Mouse (Mus musculus) megakaryocyte, embryonic 14.5 days (primary cell): ENCODE results near the gene Arnt2. TPM values are rescaled to one million over a fixed set of nuclear protein-coding genes. Genes with fewer than 3 reads are reported as not detected.

Experiments
- H3K27me3 ChIP-seq: replicated peaks from 2 replicates; pipeline ENCODE3; 2012; ENCODE audit warnings: inconsistent platforms
- H3K36me3 ChIP-seq: replicated peaks from 2 replicates; pipeline ENCODE3; 2012; ENCODE audit warnings: low read length, inconsistent platforms, mixed read lengths
- H3K4me1 ChIP-seq: 2 replicates; pipeline ENCODE4 v1.6.1; 2012; ENCODE audit warnings: inconsistent platforms
- H3K4me3 ChIP-seq: replicated peaks from 2 replicates; pipeline ENCODE3; 2012; ENCODE audit warnings: moderate library complexity, mild to moderate bottlenecking, inconsistent platforms
- H3K9me3 ChIP-seq: 2 replicates; pipeline ENCODE4 v1.6.1; 2012; ENCODE audit warnings: inconsistent platforms
- FLI1 ChIP-seq: IDR thresholded peaks from 2 replicates; pipeline ENCODE4 v1.6.1; 2012; ENCODE audit warnings: low read length, inconsistent platforms, mixed read lengths
- GATA1 ChIP-seq: IDR thresholded peaks from 3 replicates; pipeline ENCODE4 v1.6.1; 2012; ENCODE audit warnings: mixed read lengths, low read length, inconsistent platforms, borderline replicate concordance
- polyA plus RNA-seq: library from polyadenylated mRNA; stranded (reverse); fragments of >175 nt; gene quantifications from 2 replicates; pipeline ENCODE4 v1.2.3, GENCODE M21; 2012; ENCODE audit warnings: low replicate concordance; ENCODE audit not compliant: insufficient read depth

Arnt2 gene
- polyA plus RNA-seq, 1 experiment: not detected

- no peaks in the 10 kb centered on the region for H3K4me1 ChIP-seq
- no peaks in the 10 kb centered on the region for H3K9me3 ChIP-seq
- no peaks in the 10 kb centered on the region for H3K36me3 ChIP-seq
- H3K4me3 ChIP-seq: no peak overlapping the region
- peaks cover 6% of the 10 kb centered on the region for H3K27me3 ChIP-seq
- TF ChIP-seq FLI1 (no peak), GATA1 (no peak)
Measured at GRCm38 (mm10) chr7:84373691-84374090, 36.3 kb downstream of the Arnt2 start.

- Histone ChIP-seq H3K4me1 (no peaks in the 10 kb centered on the region), H3K36me3 (no peaks in the 10 kb centered on the region), H3K9me3 (no peaks in the 10 kb centered on the region), H3K27me3 (peaks cover 6% of the 10 kb centered on the region), H3K4me3 (no peak overlapping the region)
- TF ChIP-seq FLI1 (no peak), GATA1 (no peak)
Measured at GRCm38 (mm10) chr7:84372871-84373270, 37.1 kb downstream of the Arnt2 start.

GRCm38 (mm10) chr7:84372280-84372679 is 37.7 kb downstream of the Arnt2 start:
- Histone ChIP-seq H3K9me3 (no peaks in the 10 kb centered on the region), H3K27me3 (peaks cover 6% of the 10 kb centered on the region), H3K4me3 (no peak overlapping the region), H3K36me3 (no peaks in the 10 kb centered on the region), H3K4me1 (no peaks in the 10 kb centered on the region)
- TF ChIP-seq FLI1 (no peak), GATA1 (no peak)

GRCm38 (mm10) chr7:84370911-84371592 is 38.9 kb downstream of the Arnt2 start:
- no peak for TF ChIP-seq FLI1
- TF ChIP-seq GATA1: no peak
- no peaks in the 10 kb centered on the region for H3K9me3 ChIP-seq
- no peak overlapping the region for H3K4me3 ChIP-seq
- no peaks in the 10 kb centered on the region for H3K4me1 ChIP-seq
- peaks cover 6% of the 10 kb centered on the region for H3K27me3 ChIP-seq
- H3K36me3 ChIP-seq: no peaks in the 10 kb centered on the region

- TF ChIP-seq GATA1: no peak
- TF ChIP-seq FLI1: no peak
- Histone ChIP-seq H3K4me1 (peaks cover 6% of the 10 kb centered on the region; the same call in 1 of the 2 replicates), H3K9me3 (no peaks in the 10 kb centered on the region), H3K36me3 (no peaks in the 10 kb centered on the region), H3K4me3 (no peak overlapping the region), H3K27me3 (peaks cover 11% of the 10 kb centered on the region)
Measured at GRCm38 (mm10) chr7:84366251-84366650, 43.7 kb downstream of the Arnt2 start.

GRCm38 (mm10) chr7:84362711-84363110 is 47.3 kb downstream of the Arnt2 start:
- Histone ChIP-seq H3K4me1 (peaks cover 6% of the 10 kb centered on the region), H3K36me3 (no peaks in the 10 kb centered on the region), H3K9me3 (no peaks in the 10 kb centered on the region), H3K4me3 (no peak overlapping the region), H3K27me3 (peaks cover 24% of the 10 kb centered on the region)
- TF ChIP-seq GATA1 (no peak), FLI1 (no peak)

- no peaks in the 10 kb centered on the region for H3K9me3 ChIP-seq
- H3K4me3 ChIP-seq: no peak overlapping the region
- no peaks in the 10 kb centered on the region for H3K36me3 ChIP-seq
- H3K27me3 ChIP-seq: peaks cover 24% of the 10 kb centered on the region
- no peak for TF ChIP-seq GATA1
- peaks cover 6% of the 10 kb centered on the region for H3K4me1 ChIP-seq
Measured at GRCm38 (mm10) chr7:84361086-84361684, 48.8 kb downstream of the Arnt2 start.

- no peak for TF ChIP-seq GATA1
- no peak for TF ChIP-seq FLI1
- H3K36me3 ChIP-seq: no peaks in the 10 kb centered on the region
- no peaks in the 10 kb centered on the region for H3K9me3 ChIP-seq
- H3K27me3 ChIP-seq: peaks cover 21% of the 10 kb centered on the region
- H3K4me3 ChIP-seq: no peak overlapping the region
- peaks cover 13% of the 10 kb centered on the region for H3K4me1 ChIP-seq
Measured at GRCm38 (mm10) chr7:84358426-84358825, 51.5 kb downstream of the Arnt2 start.

GRCm38 (mm10) chr7:84355619-84356570 is 54.1 kb downstream of the Arnt2 start:
- Histone ChIP-seq H3K36me3 (no peaks in the 10 kb centered on the region), H3K4me1 (peaks cover 21% of the 10 kb centered on the region), H3K27me3 (peaks cover 14% of the 10 kb centered on the region), H3K9me3 (no peaks in the 10 kb centered on the region), H3K4me3 (no peak overlapping the region)
- TF ChIP-seq FLI1 (no peak), GATA1 (no peak)

GRCm38 (mm10) chr7:84354890-84355289 is 55.1 kb downstream of the Arnt2 start:
- TF ChIP-seq FLI1 (no peak), GATA1 (no peak)
- no peak overlapping the region for H3K4me3 ChIP-seq
- H3K27me3 ChIP-seq: peaks cover 17% of the 10 kb centered on the region
- no peaks in the 10 kb centered on the region for H3K9me3 ChIP-seq
- no peaks in the 10 kb centered on the region for H3K36me3 ChIP-seq
- H3K4me1 ChIP-seq: peaks cover 27% of the 10 kb centered on the region
